Mouse (Mus musculus) olfactory bulb, adult 2 months (tissue): ENCODE measurements at regions not wholly inside any gene's neighbourhood (a gene's known extent, or its start where the extent isn't known, plus 50 kb on each side); places are given as distances from the start of the nearest gene placed in this dataset.

Experiments used
- CTCF ChIP-seq: fragments of 200-500 bp; IDR thresholded peaks from 2 replicates; pipeline ENCODE4 v1.5.1; 2012; ENCODE audit warnings: low read depth, mild to moderate bottlenecking, low read length, moderate library complexity; ENCODE audit not compliant: insufficient read depth
- POLR2A ChIP-seq: fragments of 200-500 bp; IDR thresholded peaks from 2 replicates; pipeline ENCODE4 v1.6.1; 2012; ENCODE audit warnings: mild to moderate bottlenecking, low read depth, low read length, moderate library complexity; ENCODE audit not compliant: insufficient read depth

- no peak for TF ChIP-seq CTCF
- no peak for TF ChIP-seq POLR2A
These were observed 89.6 kb downstream of the Zbtb18 start for GRCm38 (mm10) chr1:177531791-177532190.
